Mouse (Mus musculus): ENCODE results near the gene Polg2. TPM values are rescaled to one million over a fixed set of nuclear protein-coding genes. Genes with fewer than 3 reads are reported as not detected.
"Not testable (repeated sequence)": the region's sequence is repeated elsewhere in the genome, so short reads cannot be mapped to it uniquely, and the experiment has no call there.

Gene Polg2
- polyA plus RNA-seq, 1 experiment, result not detected

- Histone ChIP-seq H3K4me3 (ENCODE audit: insufficient read depth, low read depth, low read length) (no peak overlapping the region), H3K4me1 (ENCODE audit: control insufficient read depth, insufficient read depth, low read length) (no peaks in the 10 kb centered on the region), H3K27ac (ENCODE audit: insufficient read depth, low read depth, low read length) (no peak overlapping the region)
- TF ChIP-seq POLR2A (IDR thresholded peaks at IDR 0.05; ENCODE audit: insufficient read depth, low read depth, low read length) (no peak), CTCF (IDR thresholded peaks at IDR 0.05; ENCODE audit: insufficient read depth, low read depth, low read length) (no peak)
- WGBS, result 47% methylated on average over 2 of the region's 2 CpGs
Measured at GRCm38 (mm10) chr11:106784476-106784875, 5.1 kb upstream of the Polg2 start.

- H3K4me1 ChIP-seq (ENCODE audit: control insufficient read depth, insufficient read depth, low read length), result no peaks in the 10 kb centered on the region
- 57% methylated on average over 9 of the region's 9 CpGs for WGBS
- H3K4me3 ChIP-seq (ENCODE audit: insufficient read depth, low read depth, low read length), result no peak overlapping the region
- TF ChIP-seq CTCF (IDR thresholded peaks at IDR 0.05; ENCODE audit: insufficient read depth, low read depth, low read length) (no peak), POLR2A (IDR thresholded peaks at IDR 0.05; ENCODE audit: insufficient read depth, low read depth, low read length) (no peak)
- no peak overlapping the region for H3K27ac ChIP-seq (ENCODE audit: insufficient read depth, low read depth, low read length)
Measured at GRCm38 (mm10) chr11:106782841-106783764, 3.8 kb upstream of the Polg2 start.

GRCm38 (mm10) chr11:106782271-106782670 is 2.9 kb upstream of the Polg2 start:
- 76% methylated on average over 7 of the region's 7 CpGs for WGBS
- not testable (repeated sequence) for H3K4me1 ChIP-seq (ENCODE audit: control insufficient read depth, insufficient read depth, low read length); H3K4me3 ChIP-seq (ENCODE audit: insufficient read depth, low read depth, low read length); H3K27ac ChIP-seq (ENCODE audit: insufficient read depth, low read depth, low read length)

GRCm38 (mm10) chr11:106780590-106781220 is 1.4 kb upstream of the Polg2 start:
- no peak for TF ChIP-seq POLR2A (IDR thresholded peaks at IDR 0.05; ENCODE audit: insufficient read depth, low read depth, low read length)
- no peak for TF ChIP-seq CTCF (IDR thresholded peaks at IDR 0.05; ENCODE audit: insufficient read depth, low read depth, low read length)
- H3K27ac ChIP-seq (ENCODE audit: insufficient read depth, low read depth, low read length), result no peak overlapping the region
- 63% methylated on average over 6 of the region's 6 CpGs for WGBS
- H3K4me1 ChIP-seq (ENCODE audit: control insufficient read depth, insufficient read depth, low read length), result no peaks in the 10 kb centered on the region
- no peak overlapping the region for H3K4me3 ChIP-seq (ENCODE audit: insufficient read depth, low read depth, low read length)

GRCm38 (mm10) chr11:106780089-106780425 is 720 bp upstream of the Polg2 start:
- Histone ChIP-seq H3K4me3 (ENCODE audit: insufficient read depth, low read depth, low read length) (no peak overlapping the region), H3K27ac (ENCODE audit: insufficient read depth, low read depth, low read length) (no peak overlapping the region), H3K4me1 (ENCODE audit: control insufficient read depth, insufficient read depth, low read length) (no peaks in the 10 kb centered on the region)
- 64% methylated on average over 4 of the region's 4 CpGs for WGBS
- TF ChIP-seq POLR2A (IDR thresholded peaks at IDR 0.05; ENCODE audit: insufficient read depth, low read depth, low read length), result no peak
- TF ChIP-seq CTCF (IDR thresholded peaks at IDR 0.05; ENCODE audit: insufficient read depth, low read depth, low read length), result no peak

GRCm38 (mm10) chr11:106778589-106779387 is 549 bp downstream of the Polg2 start:
- WGBS, result 2% methylated on average over 39 of the region's 39 CpGs
- H3K27ac ChIP-seq (ENCODE audit: insufficient read depth, low read depth, low read length), result peak overlapping the region; percentile 63

GRCm38 (mm10) chr11:106778132-106778531 is 1.2 kb downstream of the Polg2 start:
- H3K4me1 ChIP-seq (ENCODE audit: control insufficient read depth, insufficient read depth, low read length), result no peaks in the 10 kb centered on the region
- 88% methylated on average over 7 of the region's 7 CpGs for WGBS
- no peak overlapping the region for H3K4me3 ChIP-seq (ENCODE audit: insufficient read depth, low read depth, low read length)
- TF ChIP-seq CTCF (IDR thresholded peaks at IDR 0.05; ENCODE audit: insufficient read depth, low read depth, low read length) (no peak), POLR2A (IDR thresholded peaks at IDR 0.05; ENCODE audit: insufficient read depth, low read depth, low read length) (no peak)
- H3K27ac ChIP-seq (ENCODE audit: insufficient read depth, low read depth, low read length), result no peak overlapping the region

More at GRCm38 (mm10) chr11:106778589-106779387, 549 bp downstream of the Polg2 start:
- H3K4me1 ChIP-seq (ENCODE audit: control insufficient read depth, insufficient read depth, low read length), result no peaks in the 10 kb centered on the region
- no peak for TF ChIP-seq CTCF (IDR thresholded peaks at IDR 0.05; ENCODE audit: insufficient read depth, low read depth, low read length)
- peak overlapping the region; percentile 69 for H3K4me3 ChIP-seq (ENCODE audit: insufficient read depth, low read depth, low read length)

- 83% methylated on average over 3 of the region's 3 CpGs for WGBS
Measured at GRCm38 (mm10) chr11:106777395-106777794, 1.9 kb downstream of the Polg2 start.

GRCm38 (mm10) chr11:106776960-106777359 is 2.4 kb downstream of the Polg2 start:
- 78% methylated on average over 4 of the region's 4 CpGs for WGBS

More at GRCm38 (mm10) chr11:106777395-106777794, 1.9 kb downstream of the Polg2 start:
- no peaks in the 10 kb centered on the region for H3K4me1 ChIP-seq (ENCODE audit: control insufficient read depth, insufficient read depth, low read length)
- H3K27ac ChIP-seq (ENCODE audit: insufficient read depth, low read depth, low read length), result no peak overlapping the region
- TF ChIP-seq CTCF (IDR thresholded peaks at IDR 0.05; ENCODE audit: insufficient read depth, low read depth, low read length), result no peak
- no peak for TF ChIP-seq POLR2A (IDR thresholded peaks at IDR 0.05; ENCODE audit: insufficient read depth, low read depth, low read length)
- H3K4me3 ChIP-seq (ENCODE audit: insufficient read depth, low read depth, low read length), result no peak overlapping the region

More at GRCm38 (mm10) chr11:106776960-106777359, 2.4 kb downstream of the Polg2 start:
- no peak overlapping the region for H3K4me3 ChIP-seq (ENCODE audit: insufficient read depth, low read depth, low read length)
- TF ChIP-seq CTCF (IDR thresholded peaks at IDR 0.05; ENCODE audit: insufficient read depth, low read depth, low read length) (no peak), POLR2A (IDR thresholded peaks at IDR 0.05; ENCODE audit: insufficient read depth, low read depth, low read length) (no peak)
- no peaks in the 10 kb centered on the region for H3K4me1 ChIP-seq (ENCODE audit: control insufficient read depth, insufficient read depth, low read length)
- H3K27ac ChIP-seq (ENCODE audit: insufficient read depth, low read depth, low read length), result no peak overlapping the region

All from olfactory bulb, adult 2 months (tissue).